Mouse (Mus musculus): ENCODE data around the gene Scd2. TPM values are rescaled to one million over a fixed set of nuclear protein-coding genes. Genes with fewer than 3 reads are reported as not detected.

The Scd2 gene
- polyA plus RNA-seq, 1 experiment from 2014 or later, result 254 TPM

DNA sequence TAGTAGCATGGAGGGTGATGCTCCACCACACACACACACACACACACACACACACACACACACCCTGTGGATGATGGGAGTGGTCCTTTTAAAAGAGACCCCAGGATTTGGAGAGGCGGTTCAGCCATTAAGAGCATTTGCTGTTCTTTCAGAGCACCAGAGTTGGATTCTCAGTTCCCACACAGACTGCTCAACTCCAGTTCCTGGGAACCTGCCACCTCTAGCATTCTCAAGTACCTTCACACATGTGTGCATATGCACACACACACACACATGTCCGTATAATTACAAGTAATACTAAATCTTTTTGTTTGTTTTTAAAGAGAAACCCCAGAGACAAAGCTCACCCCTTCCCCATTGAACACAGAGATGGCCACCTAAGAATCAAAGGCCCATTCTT lies 1.4 kb upstream of the Scd2 start:
- H3K27me3 ChIP-seq, result no peaks in the 10 kb centered on the region
- H3K36me3 ChIP-seq, result peaks cover 11% of the 10 kb centered on the region
- H3K4me2 ChIP-seq (replicated peaks), result peak overlapping the region; percentile 100
- H3K9me3 ChIP-seq, result no peaks in the 10 kb centered on the region
- no peak overlapping the region for H3K4me3 ChIP-seq (replicated peaks)
- H3K9ac ChIP-seq (replicated peaks), result no peak overlapping the region
- peaks cover 41% of the 10 kb centered on the region for H3K4me1 ChIP-seq (replicated peaks)
- peak overlapping the region; percentile 99 for H3K27ac ChIP-seq
- ATAC-seq, result no peak
- WGBS, result 78% methylated on average over 2 of the region's 2 CpGs

GRCm38 (mm10) chr19:44292483-44292882 lies 991 bp upstream of the Scd2 start:
- WGBS, result 64% methylated on average over 3 of the region's 3 CpGs
- H3K9ac ChIP-seq (replicated peaks), result peak overlapping the region; percentile 60; the same call in 1 of the 2 replicates
- no peak for ATAC-seq
- H3K4me3 ChIP-seq (replicated peaks), result peak overlapping the region; percentile 82
- no peaks in the 10 kb centered on the region for H3K27me3 ChIP-seq
- H3K4me2 ChIP-seq (replicated peaks), result peak overlapping the region; percentile 100
- H3K4me1 ChIP-seq (replicated peaks), result peaks cover 45% of the 10 kb centered on the region
- H3K9me3 ChIP-seq, result no peaks in the 10 kb centered on the region
- H3K36me3 ChIP-seq, result peaks cover 15% of the 10 kb centered on the region
- peak overlapping the region; percentile 99 for H3K27ac ChIP-seq

DNA sequence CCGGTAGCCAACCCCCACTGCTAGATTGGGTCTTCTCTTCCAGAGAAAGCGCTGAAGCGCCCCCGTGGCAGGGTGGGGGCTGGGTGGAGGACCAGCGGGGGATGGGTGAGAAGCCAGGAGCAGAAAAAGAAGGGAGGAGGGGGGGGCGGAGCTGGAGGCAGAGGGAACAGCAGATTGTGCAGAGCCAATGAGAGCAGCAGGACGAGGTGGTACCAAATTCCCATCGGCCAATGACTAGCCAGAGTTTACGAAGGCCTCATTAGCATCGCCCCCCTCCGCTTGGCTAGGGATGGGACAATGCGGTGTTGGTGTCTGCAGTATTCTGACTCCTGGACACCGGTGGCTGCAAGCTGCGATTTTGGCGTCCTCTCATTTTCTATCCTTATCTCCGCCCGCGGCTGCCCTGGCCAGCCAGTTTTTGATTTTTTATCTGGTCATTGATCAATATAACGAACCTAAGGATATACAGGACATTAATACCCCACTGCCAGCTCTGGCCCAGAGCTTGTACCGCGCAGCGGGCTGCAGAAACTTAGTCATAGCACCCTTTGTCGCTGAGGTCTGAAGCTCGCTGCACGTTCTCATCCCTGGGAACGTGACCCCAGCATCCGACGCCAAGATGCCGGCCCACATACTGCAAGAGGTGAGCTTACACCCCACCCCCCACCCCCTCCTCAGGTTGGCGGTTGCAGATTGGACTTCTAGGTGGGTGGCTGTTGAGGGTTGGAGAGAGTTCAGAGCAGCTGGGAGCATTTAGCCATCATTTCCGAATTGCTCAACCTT lies 486 bp downstream of the Scd2 start:
- ATAC-seq, result peak; percentile 97

GRCm38 (mm10) chr19:44294588-44295041 lies 1.1 kb downstream of the Scd2 start:
- peaks cover 67% of the 10 kb centered on the region for H3K4me1 ChIP-seq (replicated peaks)
- H3K4me3 ChIP-seq (replicated peaks), result peak overlapping the region; percentile 82
- H3K36me3 ChIP-seq, result peaks cover 36% of the 10 kb centered on the region
- peak overlapping the region; percentile 92 for H3K9ac ChIP-seq (replicated peaks)
- 0% methylated on average over 14 of the region's 14 CpGs for WGBS
- H3K9me3 ChIP-seq, result no peaks in the 10 kb centered on the region
- peak overlapping the region; percentile 100 for H3K4me2 ChIP-seq (replicated peaks)
- H3K27me3 ChIP-seq, result no peaks in the 10 kb centered on the region
- peak; percentile 59 for ATAC-seq
- H3K27ac ChIP-seq, result peak overlapping the region; percentile 99

More for the DNA sequence above, 486 bp downstream of the Scd2 start:
- peaks cover 60% of the 10 kb centered on the region for H3K4me1 ChIP-seq (replicated peaks)
- WGBS, result under 1% methylated on average over 30 of the region's 31 CpGs
- peak overlapping the region; percentile 92 for H3K9ac ChIP-seq (replicated peaks)
- H3K27ac ChIP-seq, result peak overlapping the region; percentile 99
- peaks cover 30% of the 10 kb centered on the region for H3K36me3 ChIP-seq
- peak overlapping the region; percentile 82 for H3K4me3 ChIP-seq (replicated peaks)
- H3K4me2 ChIP-seq (replicated peaks), result peak overlapping the region; percentile 100
- H3K9me3 ChIP-seq, result no peaks in the 10 kb centered on the region
- H3K27me3 ChIP-seq, result no peaks in the 10 kb centered on the region

- Histone ChIP-seq H3K4me3 (replicated peaks) (peak overlapping the region; percentile 82), H3K4me1 (replicated peaks) (peaks cover 73% of the 10 kb centered on the region), H3K4me2 (replicated peaks) (peak overlapping the region; percentile 100), H3K9ac (replicated peaks) (peak overlapping the region; percentile 92), H3K27me3 (no peaks in the 10 kb centered on the region), H3K27ac (peak overlapping the region; percentile 99), H3K9me3 (no peaks in the 10 kb centered on the region), H3K36me3 (peaks cover 42% of the 10 kb centered on the region)
- WGBS, result 5% methylated on average over 3 of the region's 3 CpGs
- ATAC-seq, result no peak
Measured at GRCm38 (mm10) chr19:44295251-44295650, 1.8 kb downstream of the Scd2 start.

DNA sequence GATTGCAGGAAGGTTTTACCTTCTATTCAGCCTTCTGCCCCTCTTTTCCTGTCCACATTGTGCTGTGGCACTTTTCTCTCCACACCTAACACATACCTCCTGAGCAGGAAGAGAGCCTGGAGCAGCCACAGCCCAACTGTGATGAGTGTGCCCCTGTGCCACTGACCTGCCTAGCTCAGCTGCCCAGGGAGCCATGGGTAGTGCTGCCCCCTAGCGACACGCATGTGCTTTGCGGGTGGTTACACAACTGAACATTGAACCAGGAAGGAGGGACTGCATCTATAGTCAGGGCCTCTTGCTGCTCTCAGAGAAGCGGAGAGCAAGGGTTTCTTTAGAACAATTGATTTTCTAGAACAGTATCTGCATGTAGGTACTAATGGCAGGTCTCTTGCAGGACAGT lies 2.3 kb downstream of the Scd2 start:
- peaks cover 47% of the 10 kb centered on the region for H3K36me3 ChIP-seq
- H3K27ac ChIP-seq, result peak overlapping the region; percentile 99; the same call in 1 of the 2 replicates
- peak overlapping the region; percentile 100 for H3K4me2 ChIP-seq (replicated peaks)

DNA sequence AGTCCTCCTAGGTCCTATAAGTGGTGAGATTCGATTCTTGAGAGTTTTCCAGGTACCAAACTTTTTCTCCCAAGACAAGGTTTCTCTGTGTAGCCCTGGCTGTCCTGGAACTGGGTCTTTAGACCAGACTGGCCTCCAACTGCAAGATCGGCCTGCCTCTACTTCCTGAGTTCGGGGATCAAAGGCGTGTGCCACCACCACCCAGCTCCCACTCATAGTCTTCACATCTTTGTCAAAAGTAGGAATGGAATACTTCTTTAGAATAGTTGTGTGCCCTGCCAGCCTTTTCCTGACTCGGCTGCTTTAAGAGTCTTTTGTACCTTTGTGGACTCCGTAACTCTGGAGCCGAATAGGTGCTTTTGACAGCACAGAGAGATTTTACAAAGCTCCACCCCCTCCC lies 2.7 kb downstream of the Scd2 start:
- 19% methylated on average over 7 of the region's 7 CpGs for WGBS
- H3K27me3 ChIP-seq, result no peaks in the 10 kb centered on the region
- no peak for ATAC-seq
- H3K9me3 ChIP-seq, result no peaks in the 10 kb centered on the region
- H3K4me2 ChIP-seq (replicated peaks), result peak overlapping the region; percentile 100
- H3K4me3 ChIP-seq (replicated peaks), result peak overlapping the region; percentile 82
- peak overlapping the region; percentile 92 for H3K9ac ChIP-seq (replicated peaks)
- H3K27ac ChIP-seq, result no peak overlapping the region
- H3K36me3 ChIP-seq, result peaks cover 52% of the 10 kb centered on the region
- peaks cover 82% of the 10 kb centered on the region for H3K4me1 ChIP-seq (replicated peaks)

More for the DNA sequence above, 2.3 kb downstream of the Scd2 start:
- Histone ChIP-seq H3K9ac (replicated peaks) (peak overlapping the region; percentile 92), H3K4me1 (replicated peaks) (peaks cover 78% of the 10 kb centered on the region), H3K27me3 (no peaks in the 10 kb centered on the region), H3K9me3 (no peaks in the 10 kb centered on the region), H3K4me3 (replicated peaks) (peak overlapping the region; percentile 82)
- 1% methylated on average over 4 of the region's 4 CpGs for WGBS
- ATAC-seq, result no peak

DNA sequence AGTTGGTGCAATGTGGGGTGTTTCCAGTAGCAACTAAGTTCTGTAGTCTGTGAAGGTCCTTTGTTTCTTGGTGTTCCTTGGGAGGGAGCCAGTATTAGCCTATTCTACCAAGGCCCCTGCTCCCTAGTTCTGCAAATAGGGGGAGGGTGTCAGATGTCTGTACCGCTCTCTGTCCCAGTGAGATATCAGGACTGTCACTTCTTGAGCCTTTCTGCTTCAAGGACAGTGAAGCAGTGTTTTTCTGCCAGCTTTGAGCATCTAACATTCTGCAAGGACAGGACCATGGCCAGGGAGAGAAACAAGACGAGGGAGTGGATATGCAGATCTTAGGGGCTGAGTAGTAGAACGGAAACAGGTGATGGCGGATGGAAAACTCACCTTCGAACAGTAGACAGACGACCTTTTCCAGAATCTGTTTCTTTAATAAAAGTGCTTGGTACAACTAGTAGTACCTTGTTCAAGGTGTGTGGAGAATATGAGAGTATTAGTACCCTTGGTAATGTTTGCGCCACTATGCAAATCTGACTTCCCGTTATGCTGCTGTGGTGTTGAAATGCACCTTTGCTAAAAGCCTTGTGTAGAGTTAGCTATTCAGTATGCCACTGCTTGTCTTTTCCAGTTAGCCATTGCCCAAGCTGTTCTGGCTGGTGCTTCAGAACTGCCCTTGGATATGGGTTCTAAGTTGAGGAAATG lies 3.7 kb downstream of the Scd2 start:
- Histone ChIP-seq H3K9ac (replicated peaks) (peak overlapping the region; percentile 92), H3K27ac (0 out of 2 replicates have a peak overlapping the region, but pooled peaks have one; percentile 44), H3K36me3 (peaks cover 61% of the 10 kb centered on the region), H3K9me3 (no peaks in the 10 kb centered on the region), H3K4me1 (replicated peaks) (peaks cover 81% of the 10 kb centered on the region), H3K27me3 (no peaks in the 10 kb centered on the region), H3K4me2 (replicated peaks) (peak overlapping the region; percentile 100), H3K4me3 (replicated peaks) (peak overlapping the region; percentile 82)
- ATAC-seq, result no peak
- 60% methylated on average over 8 of the region's 8 CpGs for WGBS

- H3K4me2 ChIP-seq (replicated peaks), result peak overlapping the region; percentile 100
- ATAC-seq, result no peak
- peak overlapping the region; percentile 82 for H3K4me3 ChIP-seq (replicated peaks)
- no peak overlapping the region for H3K27ac ChIP-seq
- H3K36me3 ChIP-seq, result peaks cover 67% of the 10 kb centered on the region
- peaks cover 80% of the 10 kb centered on the region for H3K4me1 ChIP-seq (replicated peaks)
- H3K9me3 ChIP-seq, result no peaks in the 10 kb centered on the region
- H3K9ac ChIP-seq (replicated peaks), result peak overlapping the region; percentile 92
- H3K27me3 ChIP-seq, result no peaks in the 10 kb centered on the region
- 80% methylated on average over 9 of the region's 9 CpGs for WGBS
Measured at GRCm38 (mm10) chr19:44297862-44298261, 4.4 kb downstream of the Scd2 start.

GRCm38 (mm10) chr19:44299078-44299477 lies 5.6 kb downstream of the Scd2 start:
- 84% methylated on average over 9 of the region's 9 CpGs for WGBS
- peak overlapping the region; percentile 92 for H3K9ac ChIP-seq (replicated peaks)
- H3K36me3 ChIP-seq, result peaks cover 80% of the 10 kb centered on the region

DNA sequence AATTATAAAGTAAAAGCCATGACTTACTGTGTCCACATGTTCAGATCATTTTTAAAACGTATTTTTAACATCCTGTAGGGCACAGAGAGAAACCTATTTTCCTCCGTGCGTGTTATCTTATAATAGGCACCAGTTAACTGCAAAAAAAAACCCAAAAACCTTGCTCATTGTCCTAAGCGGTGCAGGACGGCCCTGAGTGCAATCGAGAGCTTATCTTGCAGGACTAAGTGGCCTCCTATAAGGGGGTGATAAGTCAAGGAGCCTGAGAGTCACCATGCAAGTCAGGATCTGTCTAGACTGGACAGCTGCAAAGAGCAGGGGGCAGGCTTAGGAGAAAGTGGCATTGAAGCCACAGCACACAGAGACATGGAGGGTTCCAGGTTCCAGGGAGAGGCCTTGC lies 6.4 kb downstream of the Scd2 start:
- no peaks in the 10 kb centered on the region for H3K9me3 ChIP-seq
- peak overlapping the region; percentile 14 for H3K4me3 ChIP-seq (replicated peaks)
- peak overlapping the region; percentile 39; the same call in 1 of the 2 replicates for H3K9ac ChIP-seq (replicated peaks)
- WGBS, result 83% methylated on average over 6 of the region's 6 CpGs
- ATAC-seq, result no peak
- peak overlapping the region; percentile 100 for H3K4me2 ChIP-seq (replicated peaks)
- H3K36me3 ChIP-seq, result peaks cover 88% of the 10 kb centered on the region
- H3K4me1 ChIP-seq (replicated peaks), result peaks cover 90% of the 10 kb centered on the region
- H3K27ac ChIP-seq, result no peak overlapping the region
- no peaks in the 10 kb centered on the region for H3K27me3 ChIP-seq

More at GRCm38 (mm10) chr19:44299078-44299477, 5.6 kb downstream of the Scd2 start:
- H3K4me3 ChIP-seq (replicated peaks), result peak overlapping the region; percentile 82
- no peaks in the 10 kb centered on the region for H3K9me3 ChIP-seq
- no peak overlapping the region for H3K27ac ChIP-seq
- H3K4me1 ChIP-seq (replicated peaks), result peaks cover 82% of the 10 kb centered on the region
- no peaks in the 10 kb centered on the region for H3K27me3 ChIP-seq
- H3K4me2 ChIP-seq (replicated peaks), result peak overlapping the region; percentile 100
- no peak for ATAC-seq

- H3K27ac ChIP-seq, result no peak overlapping the region
- peaks cover 94% of the 10 kb centered on the region for H3K36me3 ChIP-seq
- no peaks in the 10 kb centered on the region for H3K9me3 ChIP-seq
- WGBS, result 89% methylated on average over 7 of the region's 7 CpGs
- peaks cover 90% of the 10 kb centered on the region for H3K4me1 ChIP-seq (replicated peaks)
- peak overlapping the region; percentile 39; the same call in 1 of the 2 replicates for H3K9ac ChIP-seq (replicated peaks)
- no peak for ATAC-seq
- H3K4me3 ChIP-seq (replicated peaks), result peak overlapping the region; percentile 14
- H3K4me2 ChIP-seq (replicated peaks), result peak overlapping the region; percentile 100
- H3K27me3 ChIP-seq, result no peaks in the 10 kb centered on the region
Measured at GRCm38 (mm10) chr19:44300520-44300919, 7.0 kb downstream of the Scd2 start.
